Mouse (Mus musculus) stomach, embryonic 16.5 days (tissue): Measurements from ENCODE around the gene Ebf1. TPM values are rescaled to one million over a fixed set of nuclear protein-coding genes. Genes with fewer than 3 reads are reported as not detected.

Experiments used
- ATAC-seq: fragments of 200-750 bp; cut with Nextera tagmentation; 2 replicates; pipeline ENCODE4 v1.8.0; 2017; ENCODE audit warnings: moderate number of reproducible peaks, moderate TSS enrichment; ENCODE audit not compliant: insufficient read depth, low FRiP score
- H3K27ac ChIP-seq: fragments of 300-500 bp; sonication (generic); 2 replicates; pipeline ENCODE4 v1.5.1; 2014; ENCODE audit warnings: low read length
- H3K27me3 ChIP-seq: fragments of 300-500 bp; sonication (generic); 2 replicates; pipeline ENCODE4 v1.6.1; 2014; ENCODE audit warnings: low read length, control low read depth, mixed read lengths; ENCODE audit not compliant: control insufficient read depth, insufficient read depth
- H3K36me3 ChIP-seq: fragments of 300-500 bp; sonication (generic); 2 replicates; pipeline ENCODE4 v1.6.1; 2014; ENCODE audit warnings: low read length; ENCODE audit not compliant: control insufficient read depth, insufficient read depth
- H3K4me1 ChIP-seq: fragments of 300-500 bp; sonication (generic); 2 replicates; pipeline ENCODE4 v1.6.1; 2014; ENCODE audit warnings: low read length, control low read depth, mixed read lengths; ENCODE audit not compliant: control insufficient read depth, insufficient read depth
- H3K4me2 ChIP-seq: fragments of 300-500 bp; sonication (generic); 2 replicates; pipeline ENCODE4 v1.6.1; 2014; ENCODE audit warnings: low read depth, low read length, mixed read lengths
- H3K4me3 ChIP-seq: fragments of 300-500 bp; sonication (generic); replicated peaks from 2 replicates; pipeline ENCODE4 v1.5.1; 2014; ENCODE audit warnings: mild to moderate bottlenecking, low read length
- H3K9ac ChIP-seq: fragments of 300-500 bp; sonication (generic); 2 replicates; pipeline ENCODE4 v1.6.1; 2014; ENCODE audit warnings: low read length
- H3K9me3 ChIP-seq: fragments of 300-500 bp; sonication (generic); replicated peaks from 2 replicates; pipeline ENCODE4 v1.6.1; 2016; ENCODE audit warnings: low read length, control low read depth; ENCODE audit not compliant: control insufficient read depth
- WGBS: fragments of 180-500 bp; shearing (Covaris S2); extraction: QIAGEN DNeasy Blood & Tissue Kit; methylation state at CpG from one replicate; pipeline ENCODE4 v1.1.7; 2014; 5-methylcytosine and 5-hydroxymethylcytosine counted together
- polyA plus RNA-seq: library from polyadenylated mRNA; unstranded; fragments of >200 nt; fragmentation: Nextera tagmentation; extraction: Ambion mirVana; gene quantifications from 2 replicates; pipeline ENCODE4 v1.2.1, GENCODE M21; 2015

Ebf1 gene
- polyA plus RNA-seq, 1 experiment from 2014 or later, result 12.4 TPM

DNA sequence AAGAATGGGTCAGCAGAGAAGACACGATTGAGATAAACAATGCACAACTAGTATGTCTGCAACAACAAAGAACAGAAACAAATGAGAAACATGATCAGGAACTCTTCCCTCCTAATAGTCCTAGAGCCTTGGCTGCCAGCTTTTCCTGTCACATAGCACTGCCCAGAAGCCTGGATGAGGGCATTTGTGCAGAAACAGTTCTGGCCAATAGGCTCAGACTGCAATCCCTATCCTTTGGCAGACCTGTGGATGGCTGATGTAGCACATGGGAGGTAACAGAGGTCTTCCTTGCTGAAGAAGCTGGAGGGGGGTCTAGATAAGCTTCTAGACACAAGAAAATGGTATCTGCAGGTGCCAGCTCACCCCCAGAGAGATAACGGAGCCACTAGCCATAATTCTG is 64.2 kb downstream of the Ebf1 start:
- 82% methylated on average over 2 of the region's 2 CpGs for WGBS
- Histone ChIP-seq H3K4me1 (peaks cover 8% of the 10 kb centered on the region; the same call in 1 of the 2 replicates), H3K27me3 (no peaks in the 10 kb centered on the region), H3K4me3 (no peak overlapping the region), H3K9ac (no peak overlapping the region), H3K4me2 (no peak overlapping the region), H3K9me3 (no peaks in the 10 kb centered on the region), H3K27ac (no peak overlapping the region), H3K36me3 (no peaks in the 10 kb centered on the region)
- ATAC-seq, result no peak

GRCm38 (mm10) chr11:44681995-44682394 is 64.9 kb downstream of the Ebf1 start:
- Histone ChIP-seq H3K36me3 (no peaks in the 10 kb centered on the region), H3K4me2 (no peak overlapping the region), H3K4me3 (no peak overlapping the region), H3K4me1 (peaks cover 11% of the 10 kb centered on the region; the same call in 1 of the 2 replicates), H3K27ac (no peak overlapping the region), H3K27me3 (no peaks in the 10 kb centered on the region), H3K9me3 (no peaks in the 10 kb centered on the region), H3K9ac (no peak overlapping the region)
- WGBS, result 87% methylated on average over 4 of the region's 4 CpGs
- no peak for ATAC-seq

DNA sequence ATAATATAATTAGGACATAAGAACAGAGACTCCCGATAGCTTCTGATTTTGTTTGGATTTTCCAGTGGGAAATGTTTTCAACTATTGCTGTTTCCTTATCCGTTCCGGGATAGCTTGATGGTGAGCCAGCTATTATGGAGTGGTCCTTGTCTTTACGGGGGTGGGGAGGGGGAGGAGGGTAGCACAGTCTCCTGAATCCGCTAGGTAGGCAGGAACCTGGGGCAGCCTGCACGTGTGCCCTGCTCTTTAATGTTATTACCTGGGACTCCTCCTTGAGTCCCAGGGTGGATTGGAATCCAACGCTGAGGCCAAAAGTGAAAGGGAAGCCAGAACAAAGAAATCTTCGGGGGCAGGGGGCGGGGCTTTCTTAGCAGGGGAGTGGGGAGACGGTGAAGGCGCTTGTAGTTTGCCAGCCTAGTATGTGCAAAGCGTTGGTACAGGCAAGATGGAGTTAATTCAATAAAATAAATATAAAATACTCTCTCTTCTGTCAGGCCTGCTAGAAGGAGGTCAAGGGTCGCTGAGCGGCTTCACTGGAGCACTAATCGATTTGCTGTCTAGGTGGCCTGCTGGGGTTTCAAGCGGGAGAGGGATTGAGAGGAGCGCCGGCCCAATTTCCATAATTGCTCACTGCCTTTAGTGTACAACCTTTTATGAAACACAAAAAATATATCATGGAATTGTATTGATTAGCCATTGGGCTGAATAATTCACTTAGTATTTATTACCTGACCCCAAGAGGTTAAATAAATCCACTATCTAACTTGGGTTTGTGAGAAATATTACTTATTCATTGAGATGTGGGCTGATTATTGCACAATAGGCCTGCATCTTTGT is 65.8 kb downstream of the Ebf1 start:
- Histone ChIP-seq H3K4me3 (no peak overlapping the region), H3K36me3 (no peaks in the 10 kb centered on the region), H3K27ac (no peak overlapping the region), H3K4me2 (peak overlapping the region; percentile 27; the same call in 1 of the 2 replicates), H3K9me3 (no peaks in the 10 kb centered on the region), H3K9ac (no peak overlapping the region), H3K4me1 (peaks cover 11% of the 10 kb centered on the region; the same call in 1 of the 2 replicates), H3K27me3 (no peaks in the 10 kb centered on the region)
- 41% methylated on average over 18 of the region's 18 CpGs for WGBS
- ATAC-seq, result no peak

DNA sequence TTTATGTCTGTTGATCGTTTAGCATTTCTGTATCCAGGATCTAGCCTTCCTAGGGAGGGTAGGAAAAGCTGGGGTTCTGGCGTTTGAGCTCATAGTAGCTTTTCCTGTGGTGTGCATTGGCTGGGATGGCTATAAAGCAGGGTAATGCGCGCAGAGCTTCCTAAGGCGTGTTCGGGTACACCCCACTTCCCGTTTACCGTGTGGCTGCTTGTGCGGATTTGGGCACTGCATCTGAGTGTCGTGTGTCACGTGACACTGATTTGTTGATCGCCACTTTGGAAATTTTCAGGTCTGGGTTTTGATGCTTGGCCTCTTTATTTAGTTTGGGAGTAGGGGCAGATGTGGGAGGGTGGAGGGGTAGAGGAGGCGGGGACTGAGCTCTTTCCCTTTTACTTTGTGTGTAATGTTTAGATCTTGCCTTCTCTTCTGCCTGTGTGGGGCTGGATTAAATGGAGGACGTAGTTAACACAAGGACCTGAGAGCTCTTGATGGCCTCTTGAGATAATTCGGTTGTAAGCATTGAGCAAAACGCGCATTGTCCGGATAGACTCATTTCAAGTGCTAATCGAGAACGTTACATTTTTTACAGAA is 67.5 kb downstream of the Ebf1 start:
- Histone ChIP-seq H3K36me3 (no peaks in the 10 kb centered on the region), H3K27me3 (no peaks in the 10 kb centered on the region), H3K9ac (0 out of 2 replicates have a peak overlapping the region, but pooled peaks have one; percentile 21), H3K4me3 (no peak overlapping the region; the same call in 1 of the 2 replicates), H3K9me3 (no peaks in the 10 kb centered on the region), H3K27ac (peak overlapping the region; percentile 62; the same call in 1 of the 2 replicates), H3K4me2 (peak overlapping the region; percentile 31), H3K4me1 (peaks cover 11% of the 10 kb centered on the region; the same call in 1 of the 2 replicates)
- no peak for ATAC-seq
- 41% methylated on average over 20 of the region's 20 CpGs for WGBS

- Histone ChIP-seq H3K9me3 (no peaks in the 10 kb centered on the region), H3K27ac (peak overlapping the region; percentile 62), H3K4me2 (0 out of 2 replicates have a peak overlapping the region, but pooled peaks have one; percentile 31), H3K9ac (no peak overlapping the region), H3K36me3 (no peaks in the 10 kb centered on the region), H3K27me3 (no peaks in the 10 kb centered on the region), H3K4me1 (peaks cover 11% of the 10 kb centered on the region; the same call in 1 of the 2 replicates), H3K4me3 (no peak overlapping the region)
- ATAC-seq, result no peak
- WGBS, result 59% methylated on average over 3 of the region's 3 CpGs
Observed at GRCm38 (mm10) chr11:44685129-44685528, 68.0 kb downstream of the Ebf1 start.

DNA sequence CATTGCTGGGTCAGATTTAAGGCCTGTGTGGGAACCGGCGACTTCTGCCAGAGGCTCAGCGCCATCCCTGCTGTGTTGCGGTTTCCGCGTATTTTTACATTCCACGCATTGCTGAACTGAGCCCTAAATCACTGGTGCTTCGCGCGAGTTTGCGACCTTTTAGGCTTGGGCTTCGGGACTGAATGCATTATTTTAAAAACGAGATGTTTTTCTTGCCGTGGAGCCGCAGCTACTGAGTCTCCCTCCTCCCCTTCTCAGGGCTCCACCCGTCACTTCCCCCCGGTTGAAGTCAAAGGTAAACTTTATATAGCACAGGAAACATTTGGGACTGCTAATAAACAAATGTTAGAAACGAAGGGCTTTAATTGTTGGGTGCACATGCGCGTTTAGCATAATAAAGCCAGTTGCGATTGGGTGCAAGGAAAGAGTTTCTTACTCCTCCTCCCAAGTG is 68.8 kb downstream of the Ebf1 start:
- peak overlapping the region; percentile 49 for H3K4me2 ChIP-seq
- H3K4me3 ChIP-seq, result peak overlapping the region; percentile 14; the same call in 1 of the 2 replicates
- ATAC-seq, result no peak
- 22% methylated on average over 21 of the region's 21 CpGs for WGBS
- no peaks in the 10 kb centered on the region for H3K27me3 ChIP-seq
- H3K36me3 ChIP-seq, result no peaks in the 10 kb centered on the region
- peak overlapping the region; percentile 62 for H3K27ac ChIP-seq
- peaks cover 11% of the 10 kb centered on the region; the same call in 1 of the 2 replicates for H3K4me1 ChIP-seq
- no peaks in the 10 kb centered on the region for H3K9me3 ChIP-seq
- H3K9ac ChIP-seq, result peak overlapping the region; percentile 52; the same call in 1 of the 2 replicates

DNA sequence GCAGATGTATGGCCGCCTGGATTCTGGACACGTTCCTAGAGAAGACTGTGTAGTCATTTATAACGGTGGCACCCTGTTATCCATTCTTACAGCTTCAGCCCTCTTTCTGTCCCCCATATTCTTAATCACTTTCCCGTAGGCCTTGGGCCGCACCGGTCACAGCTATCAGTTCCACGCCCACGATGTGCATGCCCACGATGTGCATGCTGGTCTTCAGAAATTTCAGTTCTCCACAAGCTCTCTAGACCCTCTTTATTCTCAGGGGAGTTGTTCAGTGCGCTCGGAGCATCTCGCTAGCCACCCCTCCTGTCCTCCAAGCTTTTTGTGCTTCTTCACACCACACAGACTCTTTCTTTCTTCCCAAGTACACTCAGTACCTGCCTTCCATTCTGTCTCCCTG is 69.3 kb downstream of the Ebf1 start:
- Histone ChIP-seq H3K27ac (peak overlapping the region; percentile 18; the same call in 1 of the 2 replicates), H3K27me3 (no peaks in the 10 kb centered on the region), H3K9ac (no peak overlapping the region), H3K36me3 (no peaks in the 10 kb centered on the region), H3K4me2 (peak overlapping the region; percentile 49), H3K4me1 (peaks cover 11% of the 10 kb centered on the region; the same call in 1 of the 2 replicates), H3K9me3 (no peaks in the 10 kb centered on the region), H3K4me3 (no peak overlapping the region)
- 74% methylated on average over 12 of the region's 12 CpGs for WGBS
- no peak for ATAC-seq

- WGBS, result 68% methylated on average over 3 of the region's 3 CpGs
Observed at GRCm38 (mm10) chr11:44688542-44688941, 71.4 kb downstream of the Ebf1 start.

More at GRCm38 (mm10) chr11:44688542-44688941, 71.4 kb downstream of the Ebf1 start:
- no peak for ATAC-seq
- H3K27me3 ChIP-seq, result no peaks in the 10 kb centered on the region
- H3K4me2 ChIP-seq, result no peak overlapping the region
- peaks cover 7% of the 10 kb centered on the region; the same call in 1 of the 2 replicates for H3K4me1 ChIP-seq
- no peak overlapping the region for H3K4me3 ChIP-seq
- no peaks in the 10 kb centered on the region for H3K36me3 ChIP-seq
- H3K27ac ChIP-seq, result no peak overlapping the region
- H3K9me3 ChIP-seq, result no peaks in the 10 kb centered on the region
- no peak overlapping the region for H3K9ac ChIP-seq
